Mouse (Mus musculus) hindbrain, embryonic 10.5 days (tissue): ENCODE measurements around the gene Gm21866. TPM values are rescaled to one million over a fixed set of nuclear protein-coding genes. Genes with fewer than 3 reads are reported as not detected.
"Not testable (repeated sequence)": the region's sequence is repeated elsewhere in the genome, so short reads cannot be mapped to it uniquely, and the experiment has no call there.

Experiments used
- DNase-seq: peaks from one replicate; pipeline ENCODE4 v3.0.0-alpha.2; 2017; ENCODE audit warnings: low spot score
- H3K27ac ChIP-seq: fragments of 300-500 bp; sonication (generic); 2 replicates; pipeline ENCODE4 v1.5.1; 2016; ENCODE audit warnings: mild to moderate bottlenecking, moderate library complexity
- H3K27me3 ChIP-seq: fragments of 300-500 bp; sonication (generic); 2 replicates; pipeline ENCODE4 v1.6.1; 2016; ENCODE audit warnings: mild to moderate bottlenecking; ENCODE audit not compliant: poor library complexity, insufficient read depth, severe bottlenecking
- H3K36me3 ChIP-seq: fragments of 300-500 bp; sonication (generic); 2 replicates; pipeline ENCODE4 v1.6.1; 2016; ENCODE audit warnings: mild to moderate bottlenecking, moderate library complexity
- H3K4me1 ChIP-seq: fragments of 300-500 bp; sonication (generic); replicated peaks from 2 replicates; pipeline ENCODE4 v1.6.1; 2016; ENCODE audit warnings: mild to moderate bottlenecking
- H3K4me3 ChIP-seq: fragments of 300-500 bp; sonication (generic); 2 replicates; pipeline ENCODE4 v1.5.1; 2016; ENCODE audit warnings: mild to moderate bottlenecking, moderate library complexity
- H3K9me3 ChIP-seq: fragments of 300-500 bp; sonication (generic); 2 replicates; pipeline ENCODE4 v1.6.1; 2016; ENCODE audit warnings: mild to moderate bottlenecking, moderate library complexity
- WGBS: fragments of 180-500 bp; shearing (Covaris S2); methylation state at CpG from one replicate; pipeline ENCODE4 v1.1.7; 2016; 5-methylcytosine and 5-hydroxymethylcytosine counted together
- polyA plus RNA-seq: library from polyadenylated mRNA; unstranded; fragments of >200 nt; fragmentation: Nextera tagmentation; extraction: Ambion mirVana; gene quantifications from 2 replicates; pipeline ENCODE4 v1.2.1, GENCODE M21; 2016

The Gm21866 gene
- polyA plus RNA-seq = not detected in 2 replicates

DNA sequence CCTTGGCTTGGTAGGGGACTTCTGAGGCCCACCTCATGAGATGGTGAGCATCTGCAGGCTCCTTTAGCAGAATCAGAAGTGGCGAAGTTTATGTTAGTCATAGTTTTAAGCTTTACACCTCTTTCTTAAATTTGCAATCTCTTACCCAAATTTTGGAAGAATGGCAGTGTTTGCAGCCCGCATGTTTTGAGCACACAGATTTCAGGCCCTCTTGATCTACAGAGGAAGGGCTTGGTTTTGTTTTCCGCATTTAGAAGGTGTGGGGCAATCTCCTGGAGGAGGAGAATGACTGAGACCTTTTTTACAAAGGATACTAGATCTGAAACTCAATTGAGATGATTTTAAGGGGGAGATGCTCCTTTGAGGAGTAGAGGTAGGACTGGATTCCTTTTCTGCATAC, at the start of gene Gm21866:
Gene Gm21866 (minus strand): TSS at position 101 of the 400 bp plus-strand sequence.
- H3K27ac ChIP-seq, H3K27me3 ChIP-seq, DNase-seq, H3K36me3 ChIP-seq, H3K4me3 ChIP-seq, H3K4me1 ChIP-seq, H3K9me3 ChIP-seq: not testable (repeated sequence)
- WGBS = 75% methylated on average over 1 of the region's 3 CpGs

DNA sequence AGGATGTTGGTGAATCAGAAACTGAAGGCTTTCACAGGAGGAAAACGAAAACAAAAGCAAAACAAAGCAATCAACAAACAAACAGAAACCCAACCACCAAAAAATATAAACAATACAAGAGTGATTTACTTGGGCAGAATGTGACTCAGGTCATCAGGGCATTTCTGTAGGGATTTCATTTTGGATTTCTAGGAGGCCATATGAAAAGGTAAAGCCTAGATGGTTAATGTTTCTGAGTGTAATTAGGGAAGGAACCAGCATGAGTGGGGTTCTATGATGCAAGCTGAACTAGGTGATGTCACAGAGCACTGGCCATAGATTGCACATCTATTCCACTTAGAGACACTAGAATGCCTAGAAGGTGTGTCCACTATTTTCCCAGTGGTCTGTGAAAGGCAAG, 28.3 kb upstream of the Gm21866 start, which contains the start of gene Gm20773:
Gene Gm20773 (plus strand): TSS at position 301 of the 400 bp plus-strand sequence.
- H3K4me3 ChIP-seq, H3K4me1 ChIP-seq, H3K9me3 ChIP-seq, H3K27me3 ChIP-seq, H3K27ac ChIP-seq, H3K36me3 ChIP-seq, DNase-seq: not testable (repeated sequence)
- no CpG with 5 or more reads among the region's 1 CpGs for WGBS

Other genes starting within 250 kb of the Gm21866 start
- not detected in 2 replicates for gene Gm21828, start 241.7 kb downstream of the Gm21866 start, polyA plus RNA-seq
- not detected in 2 replicates for gene Gm21440, start 213.2 kb downstream of the Gm21866 start, polyA plus RNA-seq
- not detected in 2 replicates for gene Gm21454, start 213.1 kb downstream of the Gm21866 start, polyA plus RNA-seq
- not detected in 2 replicates for gene Gm21725, start 116.5 kb downstream of the Gm21866 start, polyA plus RNA-seq
- not detected in 2 replicates for gene Gm20773, start 28.4 kb upstream of the Gm21866 start, polyA plus RNA-seq